Mouse (Mus musculus) hindbrain, embryonic 13.5 days (tissue): ENCODE measurements at regions not wholly inside any gene's neighbourhood (a gene's known extent, or its start where the extent isn't known, plus 50 kb on each side); places are given as distances from the start of the nearest gene placed in this dataset.
A peak's percentile ranks its signal among the peaks of the same experiment; 100 is the strongest.

Experiments used
- ATAC-seq: fragments of 200-750 bp; cut with Nextera tagmentation; 2 replicates; pipeline ENCODE4 v1.8.0; 2017; ENCODE audit warnings: moderate TSS enrichment; ENCODE audit not compliant: low FRiP score
- H3K27ac ChIP-seq: fragments of 300-500 bp; sonication (generic); 2 replicates; pipeline ENCODE4 v1.5.1; 2015; ENCODE audit warnings: inconsistent platforms, mild to moderate bottlenecking, moderate library complexity
- H3K27me3 ChIP-seq: fragments of 300-500 bp; sonication (generic); 2 replicates; pipeline ENCODE4 v1.6.1; 2015; ENCODE audit warnings: mild to moderate bottlenecking, inconsistent platforms
- H3K36me3 ChIP-seq: fragments of 300-500 bp; sonication (generic); 2 replicates; pipeline ENCODE4 v1.6.1; 2015; ENCODE audit warnings: mild to moderate bottlenecking, inconsistent platforms
- H3K4me1 ChIP-seq: fragments of 300-500 bp; sonication (generic); replicated peaks from 2 replicates; pipeline ENCODE4 v1.6.1; 2015; ENCODE audit warnings: inconsistent platforms
- H3K4me2 ChIP-seq: fragments of 300-500 bp; sonication (generic); 2 replicates; pipeline ENCODE4 v1.6.1; 2015; ENCODE audit warnings: inconsistent platforms, mild to moderate bottlenecking, moderate library complexity
- H3K4me3 ChIP-seq: fragments of 300-500 bp; sonication (generic); 2 replicates; pipeline ENCODE4 v1.5.1; 2015; ENCODE audit warnings: mild to moderate bottlenecking, inconsistent platforms
- H3K9ac ChIP-seq: fragments of 300-500 bp; sonication (generic); 2 replicates; pipeline ENCODE4 v1.6.1; 2015; ENCODE audit warnings: mild to moderate bottlenecking, inconsistent platforms
- H3K9me3 ChIP-seq: fragments of 300-500 bp; sonication (generic); 2 replicates; pipeline ENCODE4 v1.6.1; 2016; ENCODE audit warnings: inconsistent platforms
- WGBS: fragments of 180-500 bp; shearing (Covaris S2); methylation state at CpG from one replicate; pipeline ENCODE4 v1.1.7; 2015; 5-methylcytosine and 5-hydroxymethylcytosine counted together

- no peak for ATAC-seq
- Histone ChIP-seq H3K27me3 (no peaks in the 10 kb centered on the region), H3K4me3 (no peak overlapping the region)
These were observed 1190.5 kb upstream of the Zeb2 start for GRCm38 (mm10) chr2:46307582-46308153.

DNA sequence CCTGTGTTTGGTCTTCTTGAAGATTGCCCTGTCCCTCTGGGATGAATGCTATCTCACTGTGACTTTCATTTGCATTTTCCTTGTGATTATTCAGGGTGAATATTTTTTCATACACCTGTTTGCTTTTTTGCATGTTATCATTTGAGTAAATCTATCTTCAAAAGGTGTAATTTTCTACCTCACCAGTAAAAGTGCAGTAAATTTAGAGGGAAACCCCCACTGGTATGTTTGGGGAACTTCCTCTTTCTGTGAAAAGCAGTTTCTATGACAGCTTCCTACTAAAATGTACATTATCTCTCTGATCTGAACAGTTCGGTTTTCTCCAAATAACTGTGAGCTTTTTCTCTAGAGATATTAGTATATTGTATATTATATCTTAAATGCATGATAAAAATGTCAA lies 1185.4 kb upstream of the Zeb2 start:
- no peaks in the 10 kb centered on the region for H3K4me1 ChIP-seq
- WGBS = 88% methylated on average over 1 of the region's 1 CpGs
- no peak for ATAC-seq
- H3K9me3 ChIP-seq = no peaks in the 10 kb centered on the region
- no peak overlapping the region for H3K4me2 ChIP-seq
- no peaks in the 10 kb centered on the region for H3K36me3 ChIP-seq
- no peak overlapping the region for H3K27ac ChIP-seq
- no peak overlapping the region for H3K4me3 ChIP-seq
- no peaks in the 10 kb centered on the region for H3K27me3 ChIP-seq
- no peak overlapping the region for H3K9ac ChIP-seq

More at GRCm38 (mm10) chr2:46307582-46308153, 1190.5 kb upstream of the Zeb2 start:
- Histone ChIP-seq H3K27ac (no peak overlapping the region), H3K4me2 (no peak overlapping the region), H3K9me3 (no peaks in the 10 kb centered on the region), H3K9ac (no peak overlapping the region), H3K4me1 (no peaks in the 10 kb centered on the region), H3K36me3 (no peaks in the 10 kb centered on the region)
- 93% methylated on average over 2 of the region's 2 CpGs for WGBS

DNA sequence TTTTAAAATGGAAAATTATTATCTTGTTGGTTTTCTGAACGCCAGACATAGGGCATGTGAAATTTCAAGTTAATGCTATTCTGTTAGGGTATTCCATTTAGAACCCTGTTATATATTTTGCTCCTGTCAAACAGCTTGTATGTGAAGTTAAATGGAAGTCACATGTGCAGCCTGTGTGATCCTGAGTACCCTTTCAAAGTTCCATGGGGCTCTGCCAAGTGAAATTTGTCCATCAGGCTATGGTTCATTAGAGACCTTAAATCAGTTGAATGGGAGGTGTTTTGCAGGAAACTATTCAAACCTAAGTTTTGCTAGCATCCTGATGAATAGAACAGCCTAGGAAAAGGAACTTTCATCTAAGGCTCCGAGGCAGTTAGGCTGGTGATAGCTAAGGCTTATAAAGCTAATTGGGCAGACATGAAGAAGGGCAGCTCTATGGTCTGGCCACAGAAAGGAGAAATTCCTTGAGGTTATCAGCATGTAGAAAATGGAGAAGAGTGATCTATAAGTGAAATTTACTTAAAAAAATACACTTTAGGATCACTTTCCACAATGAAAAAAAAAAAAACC lies 1180.2 kb upstream of the Zeb2 start:
- no peaks in the 10 kb centered on the region for H3K9me3 ChIP-seq
- no peaks in the 10 kb centered on the region for H3K27me3 ChIP-seq
- no peak overlapping the region for H3K4me3 ChIP-seq
- H3K36me3 ChIP-seq = no peaks in the 10 kb centered on the region
- H3K4me1 ChIP-seq = no peaks in the 10 kb centered on the region
- no peak overlapping the region for H3K27ac ChIP-seq
- 39% methylated on average over 2 of the region's 2 CpGs for whole genome bisulfite sequencing
- no peak overlapping the region for H3K4me2 ChIP-seq
- ATAC-seq = no peak
- no peak overlapping the region for H3K9ac ChIP-seq

DNA sequence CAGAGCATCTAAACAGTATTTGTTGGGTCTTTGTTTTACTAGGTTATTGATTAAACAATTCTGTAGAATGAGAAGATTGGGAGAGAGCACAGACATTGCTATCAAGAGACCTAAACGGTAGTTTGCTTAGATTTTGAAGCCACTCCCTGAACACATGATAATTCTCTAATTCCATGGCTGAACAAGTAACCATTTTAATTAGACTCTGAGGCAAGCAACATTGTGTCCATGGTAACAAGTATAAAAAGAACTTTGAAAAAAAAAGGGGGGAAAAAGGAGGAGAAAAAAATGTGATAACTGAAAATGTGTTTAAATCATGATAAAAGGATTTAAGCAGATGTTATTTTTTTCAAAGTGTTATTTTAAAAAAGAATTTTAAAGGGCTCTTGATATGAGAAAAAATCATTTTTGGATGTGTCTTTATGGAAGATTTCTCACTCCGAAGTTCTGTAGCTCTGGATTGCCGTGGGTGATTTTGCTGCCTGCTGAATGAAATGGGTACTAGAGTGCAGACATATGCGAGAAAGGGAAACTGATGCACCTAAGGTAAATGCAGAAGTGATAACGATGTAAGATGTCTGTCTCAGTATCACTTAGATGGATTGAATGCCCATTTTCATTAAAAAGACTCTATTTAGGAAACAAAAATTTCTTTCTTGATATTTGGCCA lies 1166.9 kb upstream of the Zeb2 start:
- whole genome bisulfite sequencing = 84% methylated on average over 5 of the region's 5 CpGs
- Histone ChIP-seq H3K4me3 (no peak overlapping the region), H3K9ac (no peak overlapping the region), H3K4me1 (no peaks in the 10 kb centered on the region), H3K27me3 (no peaks in the 10 kb centered on the region), H3K9me3 (no peaks in the 10 kb centered on the region), H3K4me2 (no peak overlapping the region), H3K27ac (no peak overlapping the region), H3K36me3 (no peaks in the 10 kb centered on the region)
- ATAC-seq = no peak

GRCm38 (mm10) chr2:46280822-46281221 lies 1163.6 kb upstream of the Zeb2 start:
- Histone ChIP-seq H3K9ac (no peak overlapping the region), H3K9me3 (no peaks in the 10 kb centered on the region), H3K4me2 (no peak overlapping the region), H3K4me3 (no peak overlapping the region), H3K27ac (no peak overlapping the region), H3K4me1 (no peaks in the 10 kb centered on the region), H3K27me3 (no peaks in the 10 kb centered on the region), H3K36me3 (no peaks in the 10 kb centered on the region)
- ATAC-seq = no peak
- 65% methylated on average over 2 of the region's 2 CpGs for WGBS

- WGBS = 90% methylated on average over 1 of the region's 1 CpGs
- H3K27ac ChIP-seq = no peak overlapping the region
- no peak overlapping the region for H3K4me2 ChIP-seq
- H3K4me1 ChIP-seq = no peaks in the 10 kb centered on the region
- ATAC-seq = no peak
- no peaks in the 10 kb centered on the region for H3K27me3 ChIP-seq
- no peak overlapping the region for H3K9ac ChIP-seq
- no peaks in the 10 kb centered on the region for H3K9me3 ChIP-seq
- H3K4me3 ChIP-seq = no peak overlapping the region
- H3K36me3 ChIP-seq = no peaks in the 10 kb centered on the region
These were observed 1144.4 kb upstream of the Zeb2 start for GRCm38 (mm10) chr2:46261618-46262017.

- Histone ChIP-seq H3K9me3 (no peaks in the 10 kb centered on the region), H3K36me3 (no peaks in the 10 kb centered on the region), H3K4me1 (no peaks in the 10 kb centered on the region), H3K4me2 (no peak overlapping the region), H3K4me3 (no peak overlapping the region), H3K9ac (no peak overlapping the region), H3K27ac (no peak overlapping the region), H3K27me3 (no peaks in the 10 kb centered on the region)
- 95% methylated on average over 7 of the region's 7 CpGs for WGBS
- no peak for ATAC-seq
These were observed 1134.4 kb upstream of the Zeb2 start for GRCm38 (mm10) chr2:46251562-46251961.

DNA sequence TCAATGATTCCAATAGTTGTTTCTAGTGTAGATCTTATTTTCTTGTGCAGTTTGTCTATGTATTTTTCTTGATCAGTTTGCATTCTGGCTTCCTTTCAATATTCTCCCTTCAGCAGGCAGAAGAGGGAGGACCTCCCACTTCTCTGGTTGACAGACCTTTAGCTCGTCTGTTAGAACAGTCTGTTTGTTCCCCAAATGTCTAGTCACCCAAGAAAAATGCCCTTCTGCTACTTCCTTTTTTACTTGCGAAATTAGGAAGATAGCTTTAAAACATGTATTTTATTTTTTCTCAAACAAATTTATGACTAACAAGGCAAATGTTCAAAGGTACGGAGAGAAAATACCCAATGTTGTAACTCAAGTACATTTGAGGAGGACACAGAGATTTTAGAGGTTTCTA lies 1128.5 kb upstream of the Zeb2 start:
- WGBS = 72% methylated on average over 3 of the region's 3 CpGs
- no peak overlapping the region for H3K9ac ChIP-seq
- H3K4me1 ChIP-seq = no peaks in the 10 kb centered on the region; the same call in 1 of the 2 replicates
- no peak overlapping the region for H3K4me2 ChIP-seq
- H3K27me3 ChIP-seq = no peaks in the 10 kb centered on the region
- H3K9me3 ChIP-seq = no peaks in the 10 kb centered on the region
- no peak overlapping the region for H3K4me3 ChIP-seq
- no peak overlapping the region for H3K27ac ChIP-seq
- no peaks in the 10 kb centered on the region for H3K36me3 ChIP-seq
- ATAC-seq = no peak

GRCm38 (mm10) chr2:46244697-46245096 lies 1127.5 kb upstream of the Zeb2 start:
- Histone ChIP-seq H3K27ac (no peak overlapping the region), H3K27me3 (no peaks in the 10 kb centered on the region), H3K9ac (no peak overlapping the region), H3K4me3 (no peak overlapping the region), H3K4me2 (no peak overlapping the region), H3K36me3 (no peaks in the 10 kb centered on the region), H3K4me1 (no peaks in the 10 kb centered on the region; the same call in 1 of the 2 replicates), H3K9me3 (no peaks in the 10 kb centered on the region)
- 90% methylated on average over 3 of the region's 3 CpGs for WGBS
- ATAC-seq = no peak

GRCm38 (mm10) chr2:46242806-46243205 lies 1125.6 kb upstream of the Zeb2 start:
- Histone ChIP-seq H3K4me2 (no peak overlapping the region), H3K27ac (no peak overlapping the region), H3K9me3 (no peaks in the 10 kb centered on the region), H3K36me3 (no peaks in the 10 kb centered on the region), H3K4me3 (no peak overlapping the region), H3K27me3 (no peaks in the 10 kb centered on the region), H3K9ac (no peak overlapping the region), H3K4me1 (no peaks in the 10 kb centered on the region; the same call in 1 of the 2 replicates)
- ATAC-seq = peak; percentile 76

- no peak overlapping the region for H3K4me2 ChIP-seq
- H3K4me1 ChIP-seq = no peaks in the 10 kb centered on the region; the same call in 1 of the 2 replicates
- 78% methylated on average over 4 of the region's 4 CpGs for WGBS
- H3K9ac ChIP-seq = no peak overlapping the region
- no peak for ATAC-seq
- no peaks in the 10 kb centered on the region for H3K27me3 ChIP-seq
- no peaks in the 10 kb centered on the region for H3K9me3 ChIP-seq
- H3K27ac ChIP-seq = no peak overlapping the region
- H3K36me3 ChIP-seq = no peaks in the 10 kb centered on the region
- H3K4me3 ChIP-seq = no peak overlapping the region
These were observed 1122.7 kb upstream of the Zeb2 start for GRCm38 (mm10) chr2:46239874-46240273.

- ATAC-seq = no peak
These were observed 1113.7 kb upstream of the Zeb2 start for GRCm38 (mm10) chr2:46230791-46231450.

More at GRCm38 (mm10) chr2:46230791-46231450, 1113.7 kb upstream of the Zeb2 start:
- Histone ChIP-seq H3K36me3 (no peaks in the 10 kb centered on the region), H3K27me3 (no peaks in the 10 kb centered on the region), H3K4me2 (no peak overlapping the region), H3K4me1 (no peaks in the 10 kb centered on the region), H3K27ac (no peak overlapping the region), H3K9me3 (no peaks in the 10 kb centered on the region), H3K4me3 (no peak overlapping the region), H3K9ac (no peak overlapping the region)
- WGBS = 73% methylated on average over 2 of the region's 2 CpGs
